Mouse (Mus musculus) hindbrain, embryonic 13.5 days (tissue): ENCODE results near the gene Wls. TPM values are rescaled to one million over a fixed set of nuclear protein-coding genes. Genes with fewer than 3 reads are reported as not detected.

Experiments
- ATAC-seq: fragments of 200-750 bp; cut with Nextera tagmentation; 2 replicates; pipeline ENCODE4 v1.8.0; 2017; ENCODE audit warnings: moderate TSS enrichment; ENCODE audit not compliant: low FRiP score
- H3K27ac ChIP-seq: fragments of 300-500 bp; sonication (generic); 2 replicates; pipeline ENCODE4 v1.5.1; 2015; ENCODE audit warnings: inconsistent platforms, mild to moderate bottlenecking, moderate library complexity
- H3K27me3 ChIP-seq: fragments of 300-500 bp; sonication (generic); 2 replicates; pipeline ENCODE4 v1.6.1; 2015; ENCODE audit warnings: mild to moderate bottlenecking, inconsistent platforms
- H3K36me3 ChIP-seq: fragments of 300-500 bp; sonication (generic); 2 replicates; pipeline ENCODE4 v1.6.1; 2015; ENCODE audit warnings: mild to moderate bottlenecking, inconsistent platforms
- H3K4me1 ChIP-seq: fragments of 300-500 bp; sonication (generic); replicated peaks from 2 replicates; pipeline ENCODE4 v1.6.1; 2015; ENCODE audit warnings: inconsistent platforms
- H3K4me2 ChIP-seq: fragments of 300-500 bp; sonication (generic); 2 replicates; pipeline ENCODE4 v1.6.1; 2015; ENCODE audit warnings: inconsistent platforms, mild to moderate bottlenecking, moderate library complexity
- H3K4me3 ChIP-seq: fragments of 300-500 bp; sonication (generic); 2 replicates; pipeline ENCODE4 v1.5.1; 2015; ENCODE audit warnings: mild to moderate bottlenecking, inconsistent platforms
- H3K9ac ChIP-seq: fragments of 300-500 bp; sonication (generic); 2 replicates; pipeline ENCODE4 v1.6.1; 2015; ENCODE audit warnings: mild to moderate bottlenecking, inconsistent platforms
- H3K9me3 ChIP-seq: fragments of 300-500 bp; sonication (generic); 2 replicates; pipeline ENCODE4 v1.6.1; 2016; ENCODE audit warnings: inconsistent platforms
- WGBS: fragments of 180-500 bp; shearing (Covaris S2); methylation state at CpG from one replicate; pipeline ENCODE4 v1.1.7; 2015; 5-methylcytosine and 5-hydroxymethylcytosine counted together
- polyA plus RNA-seq: library from polyadenylated mRNA; unstranded; fragments of >200 nt; fragmentation: Nextera tagmentation; extraction: Ambion mirVana; gene quantifications from 2 replicates; pipeline ENCODE4 v1.2.1, GENCODE M21; 2015

Gene Wls
- 94.5 and 110 TPM in 2 replicates for polyA plus RNA-seq

DNA sequence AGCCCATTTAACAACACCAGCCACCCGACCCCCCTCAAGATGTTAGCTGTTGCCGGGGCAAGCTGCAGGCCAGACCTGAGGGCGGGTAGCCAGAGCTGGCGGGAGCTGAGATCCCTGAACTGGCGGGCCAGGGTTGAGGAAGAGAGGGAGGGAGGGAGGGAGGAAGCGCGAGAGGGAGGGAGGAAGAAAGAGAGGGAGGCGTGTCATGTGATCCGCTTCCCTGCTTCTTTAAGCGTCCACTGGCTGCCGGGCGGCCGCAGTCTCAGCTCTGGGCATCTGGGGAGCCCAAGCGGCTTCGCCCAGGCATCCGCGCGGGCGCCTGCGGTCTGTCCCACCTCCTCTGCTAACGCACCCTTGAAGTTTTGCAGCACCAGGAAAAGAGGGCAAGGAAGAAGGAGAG lies at the start of gene Wls:
Gene Wls, plus strand, starts transcription at position 192 of the 400 bp plus-strand sequence.
- H3K4me3 ChIP-seq: peak within 1 kb of the TSS; percentile 60
- H3K27me3 ChIP-seq: no peaks in the 10 kb centered on the region
- H3K4me2 ChIP-seq: peak within 1 kb of the TSS; percentile 93
- H3K4me1 ChIP-seq: peaks cover 15% of the 10 kb centered on the region
- H3K27ac ChIP-seq: peak within 1 kb of the TSS; percentile 77
- no peaks in the 10 kb centered on the region for H3K9me3 ChIP-seq
- peak; percentile 92 for ATAC-seq
- H3K36me3 ChIP-seq: no peaks in the 10 kb centered on the region
- H3K9ac ChIP-seq: peak within 1 kb of the TSS; percentile 75
- WGBS: under 1% methylated on average over 20 of the region's 21 CpGs

DNA sequence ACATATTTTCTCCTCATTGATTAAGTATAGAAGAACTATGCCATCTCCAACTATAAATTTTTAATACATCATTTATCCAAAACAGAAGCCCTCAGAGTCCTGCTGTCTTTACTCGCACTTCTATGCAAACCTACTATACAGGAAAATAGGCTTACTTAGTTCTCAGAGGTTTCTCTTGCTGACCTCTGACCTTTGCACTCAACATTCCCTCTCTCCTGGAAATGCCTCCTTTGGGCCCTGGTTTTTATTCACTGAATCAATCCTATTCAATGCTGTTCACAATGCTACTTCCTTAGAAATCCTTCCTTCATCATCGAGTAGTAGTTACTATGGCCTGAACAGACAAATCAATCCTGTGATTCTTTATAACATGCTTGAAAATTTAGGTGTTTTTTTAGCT lies 49.7 kb upstream of the Wls start:
- H3K27me3 ChIP-seq: no peaks in the 10 kb centered on the region
- no peaks in the 10 kb centered on the region for H3K36me3 ChIP-seq
- no peak overlapping the region for H3K9ac ChIP-seq
- no peak overlapping the region for H3K4me2 ChIP-seq
- ATAC-seq: no peak
- H3K4me3 ChIP-seq: no peak overlapping the region
- H3K9me3 ChIP-seq: no peaks in the 10 kb centered on the region
- WGBS: 10% methylated on average over 2 of the region's 2 CpGs
- H3K27ac ChIP-seq: no peak overlapping the region
- no peaks in the 10 kb centered on the region for H3K4me1 ChIP-seq

GRCm38 (mm10) chr3:159831535-159831934 lies 7.9 kb upstream of the Wls start:
- Histone ChIP-seq H3K4me2 (no peak overlapping the region), H3K4me1 (no peaks in the 10 kb centered on the region), H3K27me3 (no peaks in the 10 kb centered on the region), H3K4me3 (no peak overlapping the region), H3K9ac (no peak overlapping the region), H3K36me3 (no peaks in the 10 kb centered on the region), H3K9me3 (peaks cover 5% of the 10 kb centered on the region; the same call in 1 of the 2 replicates), H3K27ac (no peak overlapping the region)
- no peak for ATAC-seq

DNA sequence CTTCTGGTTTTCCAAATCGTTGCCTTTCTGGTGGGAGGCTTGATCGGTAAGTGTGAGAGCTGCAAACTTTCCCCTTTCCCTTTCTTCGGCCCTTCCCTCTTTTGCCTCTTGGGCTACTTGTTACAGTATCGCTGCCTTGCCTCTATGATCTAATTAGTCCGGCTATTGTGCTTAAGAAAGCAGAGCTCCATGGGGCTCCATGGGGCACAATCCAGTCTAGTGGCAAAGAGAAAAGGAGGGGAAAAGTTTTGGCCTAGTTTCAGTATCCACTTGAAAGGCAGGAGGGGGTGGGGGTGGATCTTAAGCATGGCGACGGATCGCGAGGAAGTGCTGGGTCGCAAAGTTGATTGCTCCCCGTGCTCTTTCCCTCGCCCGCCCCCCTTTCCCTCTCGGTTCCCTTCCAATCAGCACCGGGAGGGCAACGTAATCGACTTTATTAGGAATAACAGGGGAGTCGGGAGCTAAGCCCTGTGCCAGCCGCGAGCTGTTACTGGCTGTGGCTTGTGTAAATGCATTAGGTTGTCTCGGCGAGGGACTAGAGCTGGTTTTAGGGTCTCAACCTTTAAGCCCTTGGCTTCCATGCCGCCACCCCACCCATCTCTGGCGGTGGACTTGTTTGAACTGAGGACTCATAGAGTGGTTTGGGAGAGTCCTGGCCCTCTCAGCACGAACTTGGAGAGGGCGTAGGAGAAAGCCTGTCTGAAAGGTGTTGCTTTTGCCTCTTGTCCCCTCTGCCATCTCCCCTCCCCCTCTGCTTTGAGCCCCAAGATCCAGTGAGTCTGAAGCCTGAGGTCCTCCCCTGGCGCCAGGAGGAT lies 737 bp downstream of the Wls start:
- under 1% methylated on average over 27 of the region's 27 CpGs for WGBS
- no peaks in the 10 kb centered on the region for H3K9me3 ChIP-seq

GRCm38 (mm10) chr3:159840817-159841390 lies 1.4 kb downstream of the Wls start:
- WGBS: 1% methylated on average over 12 of the region's 12 CpGs

More for the DNA sequence above, 737 bp downstream of the Wls start:
- H3K4me1 ChIP-seq: peaks cover 15% of the 10 kb centered on the region
- H3K4me3 ChIP-seq: peak overlapping the region; percentile 60
- H3K27me3 ChIP-seq: no peaks in the 10 kb centered on the region
- H3K36me3 ChIP-seq: no peaks in the 10 kb centered on the region
- H3K27ac ChIP-seq: peak overlapping the region; percentile 77
- H3K9ac ChIP-seq: peak overlapping the region; percentile 75
- peak overlapping the region; percentile 93 for H3K4me2 ChIP-seq
- peak; percentile 76 for ATAC-seq

GRCm38 (mm10) chr3:159841458-159841857 lies 2.0 kb downstream of the Wls start:
- ATAC-seq: no peak
- Histone ChIP-seq H3K27ac (0 out of 2 replicates have a peak overlapping the region, but pooled peaks have one; percentile 77), H3K4me3 (peak overlapping the region; percentile 60), H3K4me1 (peaks cover 15% of the 10 kb centered on the region), H3K9ac (peak overlapping the region; percentile 75), H3K9me3 (no peaks in the 10 kb centered on the region), H3K27me3 (no peaks in the 10 kb centered on the region), H3K4me2 (peak overlapping the region; percentile 93), H3K36me3 (no peaks in the 10 kb centered on the region)
- 17% methylated on average over 3 of the region's 3 CpGs for WGBS

More at GRCm38 (mm10) chr3:159840817-159841390, 1.4 kb downstream of the Wls start:
- Histone ChIP-seq H3K4me3 (peak overlapping the region; percentile 60), H3K9me3 (no peaks in the 10 kb centered on the region), H3K4me1 (peaks cover 15% of the 10 kb centered on the region), H3K27ac (peak overlapping the region; percentile 77), H3K27me3 (no peaks in the 10 kb centered on the region), H3K9ac (peak overlapping the region; percentile 75), H3K4me2 (peak overlapping the region; percentile 93), H3K36me3 (no peaks in the 10 kb centered on the region)
- no peak for ATAC-seq

GRCm38 (mm10) chr3:159843135-159843534 lies 3.7 kb downstream of the Wls start:
- no peak for ATAC-seq
- no peak overlapping the region for H3K4me2 ChIP-seq
- H3K36me3 ChIP-seq: no peaks in the 10 kb centered on the region

DNA sequence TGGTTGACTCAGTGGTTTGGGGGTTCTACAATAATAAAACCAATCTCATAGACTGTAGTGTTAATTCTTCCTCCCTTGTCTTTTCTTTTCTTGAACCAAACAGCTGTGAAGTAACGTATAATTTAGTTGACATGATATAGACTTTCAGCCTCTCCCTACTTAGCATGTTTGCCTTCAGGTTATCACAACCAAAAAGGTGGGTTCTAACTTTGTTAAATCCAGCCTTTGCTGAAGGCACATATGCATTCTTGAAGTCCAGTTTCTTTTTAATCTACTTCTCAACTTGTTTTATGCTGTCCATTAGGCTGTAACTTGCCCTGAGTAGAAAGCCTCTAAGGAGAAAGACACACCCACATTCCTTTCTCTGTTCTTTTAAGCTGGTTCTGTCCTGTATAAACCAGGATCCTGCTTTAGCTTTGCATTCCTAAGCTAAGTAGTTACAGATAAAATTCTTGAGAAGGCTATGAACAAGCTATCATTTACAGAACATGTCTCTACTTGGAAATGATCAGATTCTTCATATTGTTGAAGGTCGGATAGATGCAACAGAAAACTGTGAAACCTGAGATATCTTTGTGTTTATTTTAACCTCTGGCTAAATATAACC lies 8.0 kb downstream of the Wls start:
- no peak overlapping the region for H3K9ac ChIP-seq
- no peaks in the 10 kb centered on the region for H3K9me3 ChIP-seq
- no peak for ATAC-seq
- 0 out of 2 replicates have a peak, but pooled peaks cover 3% of the 10 kb centered on the region for H3K4me1 ChIP-seq
- H3K4me2 ChIP-seq: no peak overlapping the region
- H3K36me3 ChIP-seq: no peaks in the 10 kb centered on the region
- H3K27me3 ChIP-seq: no peaks in the 10 kb centered on the region
- 72% methylated on average over 2 of the region's 2 CpGs for whole genome bisulfite sequencing
- no peak overlapping the region for H3K27ac ChIP-seq
- no peak overlapping the region for H3K4me3 ChIP-seq

More at GRCm38 (mm10) chr3:159843135-159843534, 3.7 kb downstream of the Wls start:
- H3K9ac ChIP-seq: no peak overlapping the region
- peaks cover 15% of the 10 kb centered on the region for H3K4me1 ChIP-seq
- H3K4me3 ChIP-seq: no peak overlapping the region
- no peaks in the 10 kb centered on the region for H3K27me3 ChIP-seq
- H3K27ac ChIP-seq: no peak overlapping the region
- WGBS: 78% methylated on average over 4 of the region's 4 CpGs
- H3K9me3 ChIP-seq: no peaks in the 10 kb centered on the region

DNA sequence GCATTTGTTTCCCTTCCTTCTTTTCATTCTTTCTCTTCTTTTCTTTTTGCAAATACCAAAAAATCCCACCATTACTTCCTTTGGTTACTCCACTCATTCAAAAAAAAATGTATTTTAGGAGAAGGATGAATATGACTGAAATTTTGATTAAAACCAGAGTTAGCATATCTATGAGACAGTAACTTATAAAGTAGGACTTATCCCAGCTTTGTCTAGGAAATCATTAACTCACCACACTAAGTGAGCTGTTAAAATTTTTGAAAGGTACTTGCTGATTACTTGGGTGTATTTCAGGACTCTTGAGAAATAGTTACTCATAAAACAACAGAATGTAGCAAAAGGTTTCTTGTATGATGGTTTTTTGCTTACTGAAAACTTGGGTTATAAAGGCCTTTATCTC lies 8.7 kb downstream of the Wls start:
- Histone ChIP-seq H3K27ac (no peak overlapping the region), H3K9me3 (no peaks in the 10 kb centered on the region), H3K4me1 (0 out of 2 replicates have a peak, but pooled peaks cover 3% of the 10 kb centered on the region), H3K9ac (no peak overlapping the region), H3K4me2 (no peak overlapping the region), H3K36me3 (no peaks in the 10 kb centered on the region), H3K27me3 (no peaks in the 10 kb centered on the region), H3K4me3 (no peak overlapping the region)
- ATAC-seq: no peak

- Histone ChIP-seq H3K36me3 (no peaks in the 10 kb centered on the region), H3K4me3 (no peak overlapping the region), H3K4me2 (no peak overlapping the region), H3K4me1 (0 out of 2 replicates have a peak, but pooled peaks cover 3% of the 10 kb centered on the region), H3K9me3 (no peaks in the 10 kb centered on the region), H3K9ac (no peak overlapping the region), H3K27ac (no peak overlapping the region), H3K27me3 (no peaks in the 10 kb centered on the region)
- WGBS: 15% methylated on average over 2 of the region's 2 CpGs
- peak; percentile 80 for ATAC-seq
Measured at GRCm38 (mm10) chr3:159851476-159851875, 12.0 kb downstream of the Wls start.

DNA sequence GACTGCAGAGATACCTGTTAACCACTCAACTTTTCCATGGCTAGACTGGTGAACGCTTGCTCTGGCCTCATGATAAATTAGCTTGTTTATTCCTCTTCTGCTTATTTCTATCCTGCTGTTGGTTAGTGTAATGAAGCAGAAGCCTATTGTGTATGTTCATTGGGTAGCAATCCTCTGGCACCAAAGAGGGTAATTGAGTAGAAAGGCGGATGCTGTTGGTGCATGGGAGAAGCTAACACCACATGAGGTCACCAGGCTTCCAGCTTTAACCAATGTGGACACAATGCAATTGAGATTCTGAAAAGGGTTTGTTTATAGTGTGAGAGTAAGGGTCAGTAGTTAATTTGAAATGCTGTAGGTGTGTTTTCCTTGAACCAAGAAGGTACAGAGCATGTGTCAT lies 12.5 kb downstream of the Wls start:
- Histone ChIP-seq H3K9ac (no peak overlapping the region), H3K36me3 (no peaks in the 10 kb centered on the region), H3K27me3 (no peaks in the 10 kb centered on the region), H3K4me3 (no peak overlapping the region), H3K4me1 (0 out of 2 replicates have a peak, but pooled peaks cover 3% of the 10 kb centered on the region), H3K4me2 (no peak overlapping the region), H3K9me3 (no peaks in the 10 kb centered on the region), H3K27ac (no peak overlapping the region)
- peak; percentile 85 for ATAC-seq
- 19% methylated on average over 2 of the region's 2 CpGs for WGBS

DNA sequence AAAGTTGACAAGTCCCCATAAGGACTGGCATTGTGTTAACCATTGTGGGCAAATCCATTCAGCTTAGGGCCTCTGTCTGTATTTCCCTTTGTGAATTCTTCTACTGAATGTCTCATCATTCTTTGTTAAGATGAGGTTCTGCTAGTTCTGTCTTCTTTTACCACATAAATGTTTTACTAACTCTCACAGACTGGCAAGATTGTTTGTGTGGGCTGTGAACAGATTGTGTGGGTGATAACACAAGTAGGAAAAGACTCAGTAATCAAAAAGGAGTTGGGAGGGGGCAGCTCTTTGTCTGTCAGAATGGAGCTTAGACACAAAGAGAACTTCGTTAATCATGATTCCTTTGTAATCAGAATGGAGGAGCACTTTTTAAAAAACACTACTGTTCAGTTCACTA lies 17.6 kb downstream of the Wls start:
- no peaks in the 10 kb centered on the region for H3K27me3 ChIP-seq
- H3K9ac ChIP-seq: no peak overlapping the region
- H3K27ac ChIP-seq: no peak overlapping the region
- no peak for ATAC-seq
- H3K4me3 ChIP-seq: no peak overlapping the region
- H3K4me2 ChIP-seq: no peak overlapping the region
- H3K4me1 ChIP-seq: no peaks in the 10 kb centered on the region
- WGBS: 19% methylated on average over 1 of the region's 1 CpGs
- H3K36me3 ChIP-seq: no peaks in the 10 kb centered on the region
- no peaks in the 10 kb centered on the region for H3K9me3 ChIP-seq
